Mouse (Mus musculus): Measurements from ENCODE around the gene Thsd4. TPM values are rescaled to one million over a fixed set of nuclear protein-coding genes. Genes with fewer than 3 reads are reported as not detected.

The Thsd4 gene
- total RNA-seq, 2 experiments from 2014 or later, result 19.5 to 22.7 TPM

DNA sequence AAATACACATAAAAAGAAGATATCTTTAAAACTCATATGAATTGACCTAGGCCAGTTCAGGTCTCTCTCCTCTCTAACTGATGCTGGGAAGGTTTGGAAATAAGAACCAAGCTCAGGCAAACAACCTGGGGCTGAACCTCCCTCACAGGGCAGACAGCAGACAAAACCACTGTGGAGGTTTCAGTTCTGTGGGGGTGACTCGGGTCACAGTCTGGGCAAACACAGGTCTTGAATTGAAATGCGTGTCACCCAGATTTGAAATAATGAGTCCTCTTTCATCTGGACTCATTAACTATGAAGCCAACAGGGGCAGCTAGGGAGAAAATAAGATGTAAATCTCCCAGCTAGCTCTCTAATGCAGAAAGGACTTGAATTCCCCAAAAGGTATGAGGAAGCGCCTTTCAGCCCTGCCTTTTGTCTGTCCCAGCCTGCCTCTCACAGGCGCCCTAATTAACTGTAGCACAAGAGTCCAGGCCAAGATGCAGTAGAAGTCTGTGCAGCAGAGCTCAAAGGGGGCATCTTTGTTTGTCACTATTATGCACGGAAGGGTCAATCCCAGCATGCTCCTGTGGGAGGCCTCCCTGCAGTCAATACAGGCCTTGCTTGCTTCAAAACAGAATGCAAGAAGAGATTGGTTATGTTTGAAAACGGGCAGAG, 297.7 kb downstream of the Thsd4 start:
- DNase-seq (ENCODE audit: low spot score in 2 of 2), result no peak

DNA sequence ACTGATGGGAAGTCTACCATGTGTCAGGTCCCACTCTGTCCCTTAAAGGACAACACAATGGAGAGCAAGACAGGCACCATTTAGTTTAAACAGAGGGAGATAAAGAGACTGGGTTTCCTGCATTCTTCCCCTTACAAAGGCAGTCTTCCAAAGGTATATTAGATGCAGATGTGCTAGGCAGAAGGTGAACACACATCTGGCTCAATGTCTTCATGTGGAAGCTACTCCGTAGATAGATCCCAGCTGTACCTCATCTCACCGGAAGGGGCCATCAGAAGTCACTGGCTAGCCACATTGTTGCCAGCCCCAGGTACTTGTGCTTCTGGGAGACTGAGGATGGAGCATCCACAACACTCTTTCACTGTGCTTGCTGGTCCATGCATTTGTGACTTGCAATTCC, 301.4 kb downstream of the Thsd4 start:
- no peak for DNase-seq (ENCODE audit: low spot score in 2 of 2)

DNA sequence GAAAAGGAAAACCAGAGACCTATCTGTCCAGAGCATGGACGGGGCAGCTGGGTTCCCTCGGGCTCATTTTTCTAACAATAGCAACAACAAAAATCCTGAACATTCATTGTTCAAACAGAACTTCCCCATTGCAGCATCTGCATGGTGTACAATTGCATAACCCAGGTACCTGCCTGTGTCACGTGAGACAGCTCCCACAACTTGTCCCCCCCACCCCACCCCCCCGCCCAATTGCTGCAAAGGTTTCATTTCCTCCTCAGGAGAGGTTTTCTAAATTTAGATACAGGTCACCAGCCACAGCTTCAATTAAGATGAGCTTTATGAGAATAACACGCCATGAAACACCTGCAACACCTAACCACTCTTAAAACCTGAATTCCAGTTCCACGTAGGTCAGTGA, 303.4 kb downstream of the Thsd4 start:
- no peak for DNase-seq (ENCODE audit: low spot score in 2 of 2)

DNA sequence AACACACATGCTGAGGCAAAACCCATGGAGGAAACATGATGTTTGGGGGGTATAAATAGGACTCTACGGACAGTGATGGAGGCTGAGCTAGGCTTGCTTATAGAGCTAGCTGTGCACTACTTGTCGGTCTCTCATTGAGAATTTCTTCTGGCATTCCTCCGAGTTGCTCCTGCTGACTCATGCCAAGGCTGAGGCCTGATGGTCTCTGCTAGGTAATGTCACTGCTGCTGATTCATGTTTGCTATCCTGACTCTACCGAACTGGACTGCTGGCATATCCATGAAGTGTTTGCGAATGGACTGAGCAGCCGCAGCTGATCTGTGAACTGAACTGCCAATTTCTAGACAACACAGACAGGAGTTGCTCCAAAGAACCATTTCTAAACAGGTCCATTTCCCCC, 305.8 kb downstream of the Thsd4 start:
- no peak for DNase-seq (ENCODE audit: low spot score in 2 of 2)

DNA sequence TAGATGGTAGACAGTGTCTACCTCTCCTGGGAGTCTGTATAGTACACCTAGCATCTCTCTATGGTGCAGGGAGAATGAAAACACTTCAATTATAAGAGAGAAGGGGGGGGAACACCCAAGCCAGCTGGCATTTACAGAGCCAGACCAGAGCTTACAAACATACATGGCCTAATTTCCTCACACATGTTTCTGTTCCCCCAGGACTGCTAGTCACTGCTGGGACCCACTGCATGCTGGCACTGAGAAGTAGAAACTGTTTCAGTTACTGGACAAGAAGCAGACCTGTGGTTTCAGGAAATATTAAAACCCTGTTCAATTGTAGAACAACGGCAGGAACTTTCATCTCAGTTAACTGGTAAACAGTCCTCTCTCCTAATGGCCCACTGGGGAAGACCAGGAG, 308.7 kb downstream of the Thsd4 start:
- DNase-seq (ENCODE audit: low spot score in 2 of 2), result no peak

DNA sequence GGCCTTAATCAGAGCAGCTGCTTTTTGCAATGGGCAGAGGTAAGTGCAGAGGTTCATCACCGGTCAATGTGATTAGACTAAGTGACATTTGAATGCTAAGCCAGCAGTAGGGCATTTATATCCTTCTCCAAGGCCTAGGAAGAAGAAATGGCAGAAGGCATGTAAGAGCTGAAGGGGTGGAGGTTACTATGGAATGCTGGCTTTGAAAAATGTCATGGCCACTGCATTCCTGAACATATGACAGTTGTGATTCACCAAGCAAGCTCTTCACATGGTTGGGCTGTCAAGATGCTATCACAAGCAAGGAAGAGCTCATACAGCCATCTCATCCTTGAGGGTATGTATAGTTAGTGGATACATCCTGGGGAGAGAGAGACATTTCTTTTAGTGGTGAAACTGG, 313.0 kb downstream of the Thsd4 start:
- DNase-seq (ENCODE audit: low spot score in 2 of 2), result no peak

DNA sequence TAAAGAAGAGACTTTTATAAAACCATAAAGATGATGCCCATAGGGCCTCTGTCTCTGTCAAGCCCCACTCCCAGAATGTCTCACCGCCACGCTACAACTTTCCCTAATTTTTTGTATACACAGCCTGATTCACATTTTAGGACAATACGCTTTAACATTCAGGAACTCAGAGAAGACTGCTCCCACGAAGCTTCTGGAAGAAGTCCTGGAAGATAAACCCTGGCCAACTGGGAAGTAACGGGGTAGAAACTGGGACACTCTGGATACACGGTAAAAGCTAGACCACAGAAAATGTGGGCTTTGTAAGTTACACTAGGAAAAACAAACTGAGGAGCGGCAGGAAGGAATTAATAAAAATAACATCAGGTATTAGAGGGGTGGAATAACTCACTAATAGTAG, 318.7 kb downstream of the Thsd4 start:
- DNase-seq (ENCODE audit: low spot score in 2 of 2), result no peak

DNA sequence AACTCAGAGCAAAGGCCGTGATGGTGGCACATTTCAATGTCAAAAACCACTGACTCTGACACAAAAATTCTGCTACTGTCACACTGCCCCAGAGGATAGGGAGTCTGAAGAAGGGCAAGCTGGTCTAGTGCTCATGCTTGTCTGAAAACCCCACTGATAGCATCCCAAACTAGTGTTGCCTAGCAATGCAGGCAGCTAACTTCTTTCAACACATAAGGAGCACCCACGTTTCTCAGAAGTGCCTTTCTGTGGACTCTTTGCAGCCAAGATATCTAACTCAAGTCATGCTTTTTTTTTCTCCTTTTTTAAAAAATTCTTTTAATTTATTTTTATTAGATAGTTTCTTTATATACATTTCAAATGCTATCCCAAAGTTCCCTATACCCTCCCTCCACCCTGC, 321.4 kb downstream of the Thsd4 start:
- no peak for DNase-seq (ENCODE audit: low spot score in 2 of 2)

DNA sequence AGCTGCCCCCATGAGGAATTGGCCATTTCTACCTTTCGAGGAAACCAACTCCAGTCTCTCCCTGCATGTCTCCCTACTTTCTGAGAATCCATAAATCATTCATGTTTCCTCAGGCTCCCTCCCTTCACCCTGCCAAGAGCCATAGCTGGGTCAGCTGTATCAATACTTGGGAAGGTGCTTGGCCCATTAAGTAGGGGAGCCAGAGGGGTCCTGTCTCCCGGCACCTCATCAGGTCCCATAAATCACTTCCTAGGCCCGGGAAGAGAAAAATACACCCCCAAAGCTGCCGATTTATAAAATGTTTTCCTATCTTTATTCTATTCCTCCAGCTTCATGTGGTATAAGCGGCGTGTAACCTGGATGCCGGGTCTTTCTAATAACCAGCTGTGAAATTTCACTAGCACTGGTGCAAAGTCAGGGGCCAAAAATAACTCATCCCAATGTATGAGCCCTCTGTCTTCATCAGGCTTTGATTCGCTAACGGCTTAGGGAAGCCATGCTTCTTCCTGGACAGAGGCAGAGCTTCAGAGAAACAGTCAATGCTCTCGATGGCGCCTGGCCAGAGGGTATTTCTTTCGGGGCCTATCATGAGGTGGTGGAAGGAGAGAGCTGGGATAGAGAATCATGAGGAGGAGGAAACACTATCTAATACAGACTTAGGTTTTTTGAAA, 323.2 kb downstream of the Thsd4 start:
- DNase-seq (ENCODE audit: low spot score in 2 of 2), result no peak

DNA sequence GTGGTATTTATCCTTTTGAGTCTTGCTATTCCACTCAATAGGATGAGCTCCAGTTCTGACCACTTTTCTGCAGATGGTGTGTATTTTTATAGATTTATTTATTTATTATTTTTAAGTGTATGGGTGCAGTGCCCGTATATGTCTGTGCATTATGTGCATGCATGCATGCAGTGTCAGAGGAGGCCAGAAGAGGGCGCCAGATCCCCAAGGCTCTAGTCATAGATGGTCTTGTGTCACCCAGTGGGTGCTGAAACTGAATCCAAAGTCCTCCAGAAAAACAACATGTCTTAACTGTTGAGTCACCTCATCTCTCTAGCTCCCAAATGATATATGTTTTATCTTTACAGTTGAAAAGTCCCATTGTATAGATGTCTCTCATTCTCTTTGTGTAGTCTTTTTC, 326.3 kb downstream of the Thsd4 start:
- DNase-seq (ENCODE audit: low spot score in 2 of 2), result peak in 1 of 2 experiments; percentile 16

DNA sequence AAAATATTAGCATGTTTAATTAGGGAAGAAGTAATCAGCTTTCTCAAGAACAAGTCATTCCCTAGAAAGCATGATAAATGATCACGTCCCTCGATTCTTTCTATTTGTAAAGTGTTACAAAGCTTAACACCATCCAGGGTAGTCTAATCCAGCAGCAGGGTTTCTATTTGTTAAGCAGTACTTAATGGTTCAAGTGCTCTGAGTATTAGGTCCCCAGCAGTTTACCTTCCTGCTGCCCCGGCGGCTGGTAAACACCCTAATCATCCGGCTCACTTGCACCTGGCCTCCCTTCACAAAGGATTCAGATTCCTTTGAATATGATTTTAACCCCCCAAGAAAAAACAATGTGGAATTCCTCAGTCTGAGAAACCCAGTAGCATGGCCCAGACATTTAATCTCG, 326.9 kb downstream of the Thsd4 start:
- DNase-seq (ENCODE audit: low spot score in 2 of 2), result no peak

DNA sequence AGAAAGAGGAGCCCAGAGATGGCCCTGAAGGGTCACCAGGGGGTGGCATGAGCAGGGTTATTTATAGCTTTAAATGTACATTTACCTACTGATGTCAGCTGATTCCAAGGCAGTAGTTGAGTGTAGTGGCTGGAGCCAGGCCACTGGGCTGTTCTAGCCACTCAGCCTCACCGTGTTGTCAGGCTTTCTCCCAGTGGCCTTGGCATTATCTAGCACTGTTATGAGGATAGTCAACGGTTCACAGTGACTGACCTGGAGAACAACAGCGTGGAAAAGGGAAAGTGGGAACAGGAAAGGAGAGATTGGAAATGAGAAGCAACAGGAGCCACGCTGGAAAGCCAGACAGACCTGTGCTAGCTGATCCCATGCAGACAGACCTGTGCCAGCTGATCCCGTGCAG, 329.5 kb downstream of the Thsd4 start:
- no peak for DNase-seq (ENCODE audit: low spot score in 2 of 2)

DNA sequence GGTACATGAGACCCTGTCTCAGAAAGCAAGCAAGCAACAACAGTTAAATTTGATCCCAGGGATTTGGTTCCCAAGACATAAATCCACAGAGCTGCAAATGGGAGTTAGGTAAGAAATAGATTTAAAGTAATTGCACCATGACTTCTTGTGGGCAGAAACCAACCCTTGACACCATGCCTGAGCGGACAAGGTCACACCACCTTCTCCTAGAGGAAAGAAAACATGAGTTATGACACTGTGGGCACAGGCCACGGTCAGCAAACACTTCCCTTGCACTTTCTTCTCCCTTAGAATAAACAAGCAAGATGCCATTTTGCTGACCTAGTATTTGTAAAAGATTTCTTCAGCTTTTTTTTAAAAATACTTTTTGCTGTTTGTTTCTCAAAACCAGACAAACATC, 334.4 kb downstream of the Thsd4 start:
- DNase-seq (ENCODE audit: low spot score in 2 of 2), result no peak

DNA sequence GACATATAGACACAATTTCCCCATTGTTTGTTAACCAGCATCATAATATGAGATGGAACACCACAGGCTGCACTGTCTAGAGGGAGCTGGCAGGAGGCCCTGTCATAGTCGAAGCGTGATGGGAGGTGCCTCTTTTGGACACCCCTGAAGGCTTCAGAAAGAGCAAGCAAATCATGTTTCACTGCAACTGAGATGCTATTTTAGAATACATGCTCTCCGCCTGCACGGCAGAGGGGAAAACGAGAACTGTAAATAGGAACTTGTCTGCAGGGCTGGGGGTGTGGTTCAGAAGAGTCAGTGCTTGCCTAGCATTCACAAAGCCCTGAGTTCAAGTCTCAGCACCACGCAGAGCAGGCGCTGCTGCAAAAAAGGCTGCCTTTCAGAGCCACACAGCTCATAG, 334.9 kb downstream of the Thsd4 start:
- no peak for DNase-seq (ENCODE audit: low spot score in 2 of 2)

DNA sequence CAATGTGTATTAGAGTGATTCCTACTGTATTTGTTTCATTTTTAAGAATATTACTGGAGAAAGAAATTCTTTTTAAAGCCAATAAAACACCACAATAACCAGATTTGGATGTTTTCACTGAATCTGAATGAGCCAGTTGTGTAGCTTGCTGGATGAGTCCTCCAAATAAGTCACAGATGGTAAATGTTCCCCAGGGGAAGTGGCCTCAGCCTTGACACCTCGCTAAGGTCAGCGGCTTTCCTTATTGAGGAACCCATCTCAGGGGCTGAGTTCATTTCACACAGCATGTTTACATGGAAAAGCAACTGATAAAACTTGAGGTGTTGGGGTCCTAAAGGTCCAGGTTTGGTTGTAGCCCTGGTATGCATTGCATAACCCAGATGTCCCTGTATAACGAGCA, 337.8 kb downstream of the Thsd4 start:
- DNase-seq (ENCODE audit: low spot score in 2 of 2), result no peak

DNA sequence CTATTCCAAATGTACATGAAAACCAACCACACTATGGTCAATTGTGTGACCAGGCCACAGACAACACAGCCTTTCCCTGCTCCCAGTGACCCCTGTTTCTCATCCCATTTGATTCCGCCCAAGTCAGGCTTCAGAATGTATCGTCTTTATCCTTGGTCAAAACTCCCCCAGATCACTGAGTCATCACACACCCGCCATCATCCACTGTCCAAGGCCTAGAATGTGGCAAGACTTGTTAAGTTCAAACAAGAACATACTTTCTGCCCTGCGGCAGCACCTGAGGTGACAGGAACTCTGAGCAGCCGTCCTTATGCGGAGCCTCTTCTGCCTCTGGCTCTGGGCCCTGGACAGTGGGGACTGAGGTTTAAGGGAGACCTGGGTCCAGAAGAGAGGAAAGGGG, 339.5 kb downstream of the Thsd4 start:
- no peak for DNase-seq (ENCODE audit: low spot score in 2 of 2)

DNA sequence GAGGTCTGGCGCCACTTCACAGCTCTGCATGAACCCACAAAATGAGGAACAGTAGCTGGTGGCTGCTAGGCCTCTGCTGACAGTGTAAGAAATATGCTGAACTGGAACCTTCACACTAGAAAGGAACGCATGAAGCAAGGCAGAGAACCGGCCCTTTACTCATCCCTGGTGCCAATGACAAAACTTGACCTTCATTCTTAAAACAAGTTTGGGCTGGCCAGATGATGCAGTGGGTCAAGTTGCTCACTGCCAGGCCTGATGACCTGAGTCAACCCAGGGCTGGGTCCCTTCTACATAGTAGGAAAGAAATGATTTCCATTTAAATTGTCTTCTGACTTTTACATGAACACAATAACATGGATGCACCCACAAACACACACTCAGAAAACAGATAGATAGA, 340.9 kb downstream of the Thsd4 start:
- no peak for DNase-seq (ENCODE audit: low spot score in 2 of 2)

DNA sequence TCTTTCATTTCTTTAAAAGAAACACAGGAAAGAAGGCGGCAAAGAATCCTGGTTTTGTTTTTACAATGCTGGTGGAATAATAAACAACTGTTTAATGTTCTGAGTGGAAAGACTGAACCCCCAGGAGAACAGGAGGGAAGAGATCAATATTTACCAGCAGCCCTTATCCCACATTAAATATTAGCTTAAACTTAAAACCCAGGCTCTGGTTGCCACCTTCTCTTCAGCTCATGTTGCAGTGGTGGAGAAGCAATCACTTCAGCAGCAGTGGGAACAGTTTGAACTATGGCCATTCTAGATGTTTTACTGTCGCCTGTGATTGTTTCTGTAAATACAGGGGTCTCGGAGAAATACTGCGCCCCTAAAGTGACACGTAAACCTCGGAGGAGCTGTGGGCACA, 341.7 kb downstream of the Thsd4 start:
- DNase-seq (ENCODE audit: low spot score in 2 of 2), result no peak

DNA sequence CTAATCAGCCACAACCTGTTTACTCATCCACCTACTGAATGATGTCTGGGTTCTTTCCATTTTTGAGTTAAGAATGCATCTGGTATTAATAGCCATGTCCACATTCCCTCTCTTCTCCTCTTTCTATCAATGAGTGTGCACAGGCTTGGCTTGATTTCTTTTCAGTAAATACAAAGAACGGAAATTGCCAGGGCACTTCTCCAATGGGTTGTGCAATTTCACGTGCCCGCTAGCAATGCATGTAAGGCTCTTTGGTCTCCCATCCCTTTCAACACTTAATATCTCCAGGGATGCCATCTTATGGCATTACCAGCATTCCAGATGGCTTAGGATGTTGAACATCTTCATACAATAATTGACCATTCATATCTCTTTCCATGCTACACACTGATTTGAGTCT, 345.5 kb downstream of the Thsd4 start:
- no peak for DNase-seq (ENCODE audit: low spot score in 2 of 2)

DNA sequence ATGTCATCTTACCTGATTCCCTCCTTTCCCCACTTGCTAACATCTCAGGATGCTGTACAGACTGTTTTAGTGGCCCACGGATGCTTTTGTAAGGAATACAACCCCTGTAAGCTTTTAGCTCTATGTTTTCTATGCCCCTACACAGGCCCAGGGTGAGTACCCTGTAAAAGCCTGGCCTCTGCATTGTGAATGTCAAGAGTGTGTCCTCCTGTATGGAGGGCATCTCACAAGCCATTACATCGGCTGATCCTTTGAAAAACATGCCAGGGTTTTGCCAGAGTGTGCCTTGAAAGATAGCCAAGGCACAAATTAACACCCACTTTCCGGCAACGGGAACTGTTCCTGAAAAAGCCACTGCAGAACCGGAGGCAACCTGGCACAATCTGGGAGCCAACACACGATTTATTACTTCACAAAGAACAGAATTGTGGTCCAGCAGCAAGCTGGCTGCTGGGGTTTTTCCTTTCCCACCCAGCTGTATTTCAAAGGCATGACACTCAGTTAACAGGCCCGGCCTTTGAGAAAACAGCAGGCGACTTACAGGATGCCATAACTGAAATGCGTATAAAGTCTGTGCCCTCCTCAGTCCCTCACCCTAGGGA, 349.3 kb downstream of the Thsd4 start:
- DNase-seq (ENCODE audit: low spot score in 2 of 2), result peak; percentile 59 to 60

DNA sequence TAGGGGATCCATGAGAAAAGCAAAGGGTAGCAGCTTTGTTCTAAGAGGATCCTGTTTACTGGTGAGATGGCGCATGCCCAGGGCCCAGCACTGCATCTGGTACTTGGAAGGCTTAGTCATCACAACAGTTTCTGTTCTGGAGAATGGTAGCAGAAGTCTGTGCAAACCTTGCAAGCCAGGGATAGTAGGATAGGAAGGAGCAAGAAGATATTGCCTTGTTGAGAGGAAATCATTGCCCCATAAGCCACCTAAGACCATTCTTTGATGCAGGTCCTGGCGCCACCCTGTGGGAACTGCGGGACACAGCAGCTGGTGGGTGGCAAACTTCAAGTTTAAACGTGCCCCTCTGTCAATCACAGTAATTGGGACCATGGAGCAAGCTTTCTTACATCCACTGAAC, 354.9 kb downstream of the Thsd4 start:
- peak; percentile 64 to 65 for DNase-seq (ENCODE audit: low spot score in 2 of 2)

DNA sequence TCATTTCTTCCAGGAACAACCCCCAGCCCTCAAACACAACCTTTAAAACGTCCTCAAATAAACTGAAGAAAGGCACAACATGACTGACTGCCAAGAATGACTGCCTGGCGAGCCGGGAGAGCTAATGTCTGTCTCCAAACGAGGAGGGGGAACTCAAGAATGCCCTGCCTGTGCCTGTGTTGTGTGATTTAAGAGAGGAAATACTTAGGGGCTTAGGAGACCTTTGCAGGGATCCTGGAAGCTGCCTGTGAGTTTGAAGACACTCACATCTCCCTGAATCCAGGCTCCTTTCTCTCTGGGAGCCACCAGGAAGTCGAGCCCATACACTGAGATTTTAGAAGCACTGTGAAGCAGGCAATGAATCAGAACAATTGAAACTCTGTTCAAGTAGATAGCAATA, 361.0 kb downstream of the Thsd4 start:
- no peak for DNase-seq (ENCODE audit: low spot score in 2 of 2)

DNA sequence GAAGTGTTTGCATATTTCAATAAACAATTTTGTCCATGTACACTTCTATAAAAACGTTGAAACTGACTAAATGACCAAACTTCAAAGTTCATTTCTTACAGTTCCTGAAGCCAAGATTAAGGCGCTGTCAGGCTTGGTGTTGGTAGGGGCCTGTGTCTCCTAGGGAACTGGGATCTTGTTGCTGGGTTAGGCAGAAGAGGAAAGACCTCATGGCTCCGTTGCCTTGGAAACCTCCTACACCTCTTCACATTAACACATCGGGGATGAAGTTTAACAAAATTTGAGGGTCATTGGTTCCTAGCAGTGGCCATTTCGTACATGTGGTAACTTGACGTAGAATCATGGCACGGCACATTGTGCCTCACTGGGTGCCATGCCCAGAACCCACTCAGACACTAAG, 361.7 kb downstream of the Thsd4 start:
- DNase-seq (ENCODE audit: low spot score in 2 of 2), result peak in 1 of 2 experiments; percentile 21

Measured in layer of hippocampus, postnatal 10 days (tissue).